Mouse (Mus musculus) inflammation-experienced regulatory T-cells (primary cell): Measurements from ENCODE around the gene Olfr649. TPM values are rescaled to one million over a fixed set of nuclear protein-coding genes. Genes with fewer than 3 reads are reported as not detected.

ENCODE experiments used
- polyA plus RNA-seq, 2 experiments: library from polyadenylated mRNA; unstranded; fragments of 100-300 nt; shearing (Covaris generic); gene quantifications; one replicate each; pipeline ENCODE4 v1.2.1; 2017

Gene Olfr649
- not detected for polyA plus RNA-seq

DNA sequence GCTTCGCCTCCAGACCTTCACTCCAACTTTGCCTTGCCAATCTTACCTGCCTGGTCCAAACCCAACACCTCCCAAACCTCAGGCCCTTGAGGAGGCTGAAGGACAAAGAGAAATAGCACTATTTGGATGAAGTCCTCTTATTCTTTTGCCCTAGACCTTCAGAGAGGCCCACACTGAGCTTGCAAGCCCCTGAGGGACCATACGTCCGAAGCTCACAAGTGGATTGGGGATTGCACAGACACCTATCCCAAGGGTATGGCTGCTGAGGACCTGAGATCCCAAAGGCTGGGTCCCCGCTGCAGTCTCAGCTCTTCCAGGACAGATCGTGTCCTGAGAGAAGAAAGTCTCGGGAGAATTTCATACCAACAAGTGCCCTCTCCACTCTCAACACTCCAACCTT is at the start of gene Olfr649:
Gene Olfr649 (minus strand): TSS at position 101 of the 400 bp plus-strand sequence.

DNA sequence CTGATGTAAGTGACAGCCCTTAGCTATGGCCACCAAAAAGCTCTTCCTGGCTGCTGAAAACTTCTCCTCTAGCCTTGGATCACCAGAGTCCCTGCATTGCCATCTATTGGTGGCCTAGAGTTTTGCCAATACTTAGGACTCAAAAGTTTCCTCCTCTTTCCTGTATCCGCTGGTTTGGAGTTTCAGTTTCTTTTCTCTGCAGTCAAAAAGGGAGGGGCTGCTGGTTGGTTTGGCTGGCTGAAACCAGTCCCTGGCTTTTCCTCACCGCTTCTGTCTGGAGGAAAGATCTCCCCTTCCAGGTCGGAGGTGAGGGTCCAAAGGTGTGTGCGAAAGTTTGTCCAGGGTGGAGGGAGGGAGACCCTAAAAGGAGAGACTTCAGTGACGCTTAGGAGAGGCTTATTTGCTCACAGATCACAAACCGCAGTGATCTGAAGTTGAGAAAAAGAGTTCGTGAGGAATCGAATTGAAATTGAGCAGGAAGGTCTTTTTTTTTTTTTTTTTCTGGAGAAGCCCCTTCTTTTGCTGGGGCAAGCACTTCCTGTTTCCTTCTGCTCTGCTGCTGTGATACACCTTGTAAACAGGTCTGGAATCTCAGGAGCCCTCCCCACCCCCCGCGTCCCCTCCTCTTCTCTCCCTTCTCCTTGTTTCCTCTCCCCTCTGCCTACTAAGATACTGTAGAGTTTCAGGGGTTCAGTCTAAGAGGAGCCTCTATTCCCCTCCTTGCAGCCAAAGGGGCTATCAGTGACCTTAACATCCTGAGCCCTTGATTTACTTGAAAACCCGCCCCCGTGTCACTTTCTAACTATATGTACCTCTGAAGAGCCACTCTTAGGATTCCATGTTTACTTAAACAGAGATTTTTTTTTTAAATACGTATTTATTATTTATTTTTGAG is 48.7 kb upstream of the Olfr649 start, which contains the start of gene Trim34a:
Gene Trim34a (plus strand): TSS at position 171 of the 895 bp plus-strand sequence.

DNA sequence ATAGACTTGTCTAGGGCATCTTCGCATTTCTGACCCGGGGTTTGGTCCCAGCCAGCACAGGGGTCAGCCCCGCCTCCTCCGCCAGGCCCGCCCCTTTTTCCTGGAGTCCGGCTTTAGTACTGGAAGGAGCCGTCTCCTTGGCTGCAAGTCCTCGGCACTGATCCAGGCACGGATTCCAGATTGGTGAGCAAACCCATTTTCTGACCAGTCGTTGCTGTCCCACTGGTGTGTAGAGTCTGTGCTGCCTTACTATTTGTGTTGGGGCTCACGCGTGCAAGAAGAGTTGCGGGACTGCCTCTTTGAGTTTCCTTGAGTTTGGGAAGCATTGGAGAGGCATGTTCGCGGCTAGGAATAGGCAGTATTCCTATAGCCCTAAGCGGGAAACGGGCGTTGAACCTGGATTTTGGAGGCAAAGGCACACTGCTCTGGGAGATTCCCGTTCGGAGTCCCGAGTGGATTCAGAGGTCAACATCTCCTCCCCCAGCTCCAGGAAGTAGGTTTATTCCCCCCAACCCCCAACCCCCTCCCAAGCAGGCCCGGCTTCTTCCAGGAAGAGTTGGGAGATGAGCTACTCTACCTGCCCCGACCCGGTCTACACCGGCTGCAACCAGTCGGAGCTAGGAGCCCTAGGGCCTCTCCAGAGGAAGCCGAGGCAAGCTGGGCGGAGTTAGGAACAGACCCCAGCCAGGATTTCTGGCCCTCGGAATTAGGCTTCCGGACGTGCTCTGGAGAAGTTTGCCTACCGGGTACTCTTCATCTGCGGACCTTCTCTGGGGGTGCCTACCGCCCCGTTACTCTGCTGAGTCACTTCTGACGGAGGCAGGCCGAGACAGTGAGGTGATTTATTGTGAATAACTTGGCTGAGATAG is 23.1 kb upstream of the Olfr649 start, which contains the start of gene Trim6:
Gene Trim6 (plus strand): TSS at position 93 of the 869 bp plus-strand sequence.

DNA sequence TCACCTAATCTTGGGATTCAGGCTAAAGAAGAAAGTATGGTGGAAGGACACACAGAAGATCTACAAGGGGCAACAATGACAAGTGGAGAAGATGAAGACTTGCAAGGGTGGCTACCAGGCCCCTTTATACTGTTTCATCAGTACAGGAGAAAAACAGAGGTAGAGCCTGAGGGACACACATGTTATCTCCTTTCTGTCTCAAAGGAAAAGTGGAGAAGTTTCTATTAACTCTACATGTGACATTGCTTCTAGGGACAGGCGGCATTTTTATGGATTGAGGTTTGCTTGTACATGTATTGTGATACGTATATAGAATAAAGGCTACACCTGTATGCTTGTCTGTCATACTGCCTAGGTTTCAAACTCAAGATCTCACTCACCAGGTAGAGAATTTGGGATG is 12.5 kb downstream of the Olfr649 start, which contains the start of gene Olfr648:
Gene Olfr648 (minus strand): TSS at position 101 of the 400 bp plus-strand sequence.

DNA sequence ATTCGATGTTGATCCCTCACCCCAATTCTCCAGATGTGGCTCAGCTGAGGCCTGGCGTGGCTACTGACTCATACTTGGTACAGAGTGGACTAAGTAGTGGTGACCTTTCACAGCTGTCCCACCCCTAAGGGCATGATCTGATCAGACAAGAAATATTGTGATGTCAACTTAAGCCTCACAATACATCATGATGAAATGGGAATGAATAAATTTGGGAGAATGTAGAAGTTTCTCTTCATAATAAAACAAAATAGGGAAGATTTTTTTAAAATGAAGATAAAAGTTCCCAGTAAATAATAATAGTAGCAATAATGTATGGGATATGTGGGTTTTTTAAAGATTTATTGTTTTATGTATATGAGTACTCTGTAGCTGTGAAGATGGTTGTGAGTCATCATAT is 45.3 kb downstream of the Olfr649 start, which contains the start of gene Ubqlnl:
Gene Ubqlnl (minus strand): TSS at position 101 of the 400 bp plus-strand sequence.

DNA sequence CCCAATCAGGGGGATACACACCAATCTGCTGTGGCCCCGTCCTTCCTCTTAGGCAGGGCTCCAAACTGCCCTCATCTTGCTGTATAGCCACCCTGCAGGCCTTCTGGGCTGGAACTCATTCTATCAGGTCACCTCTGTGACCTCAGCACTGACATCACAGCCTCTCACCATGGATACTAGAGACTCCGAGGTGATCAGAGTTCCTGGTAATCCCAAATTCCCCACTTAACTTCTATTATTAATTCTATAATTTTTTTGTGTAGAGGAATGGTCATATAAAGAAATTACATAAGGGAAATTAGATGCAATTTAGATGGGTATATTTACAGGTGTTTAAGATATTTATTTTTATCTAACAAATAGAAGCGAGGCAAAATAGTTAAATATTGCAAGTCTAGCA is 52.6 kb downstream of the Olfr649 start, which contains the start of gene Ubqln3:
Gene Ubqln3 (minus strand): TSS at position 101 of the 400 bp plus-strand sequence.

Other genes with a start within 250 kb of the Olfr649 start
- gene Olfr635, start 224.8 kb downstream of the Olfr649 start, polyA plus RNA-seq = under 1 TPM; 0.06 to 0.16 TPM
- not detected for gene Olfr638, start 197.2 kb downstream of the Olfr649 start, polyA plus RNA-seq
- gene Olfr639, start 178.7 kb downstream of the Olfr649 start, polyA plus RNA-seq = under 1 TPM; 0.04 to 0.12 TPM
- gene Olfr640, start 170.4 kb downstream of the Olfr649 start, polyA plus RNA-seq = not detected
- not detected for gene Olfr641, start 160.5 kb downstream of the Olfr649 start, polyA plus RNA-seq
- gene Olfr642, start 143.3 kb downstream of the Olfr649 start, polyA plus RNA-seq = under 1 TPM in 1 of 2 experiments, not detected in 1; 0.06 TPM
- under 1 TPM; 0.05 to 0.47 TPM for gene 4930516K23Rik, start 134.5 kb downstream of the Olfr649 start, polyA plus RNA-seq
- under 1 TPM in 1 of 2 experiments, not detected in 1; 0.17 TPM for gene Olfr644, start 124.1 kb downstream of the Olfr649 start, polyA plus RNA-seq
- under 1 TPM in 1 of 2 experiments, not detected in 1; 0.29 TPM for gene Olfr645, start 110.5 kb downstream of the Olfr649 start, polyA plus RNA-seq
- gene Olfr646, start 91.1 kb downstream of the Olfr649 start, polyA plus RNA-seq = under 1 TPM in 1 of 2 experiments, not detected in 1; 0.31 TPM
- not detected for gene Ubqln5, start 66.2 kb downstream of the Olfr649 start, polyA plus RNA-seq
- gene Olfr643, start 58.6 kb downstream of the Olfr649 start, polyA plus RNA-seq = not detected
- gene Ubqln3, start 52.7 kb downstream of the Olfr649 start, polyA plus RNA-seq = not detected
- not detected for gene Ubqlnl, start 45.4 kb downstream of the Olfr649 start, polyA plus RNA-seq
- under 1 TPM in 1 of 2 experiments, not detected in 1; 0.07 TPM for gene Olfm5, start 31.2 kb downstream of the Olfr649 start, polyA plus RNA-seq
- gene Olfr648, start 12.6 kb downstream of the Olfr649 start, polyA plus RNA-seq = under 1 TPM in 1 of 2 experiments, not detected in 1; 0.10 TPM
- gene Trim6, start 22.8 kb upstream of the Olfr649 start, polyA plus RNA-seq = 1 to 10 TPM; 2.7 to 3.6 TPM
- gene Trim34a, start 48.5 kb upstream of the Olfr649 start, polyA plus RNA-seq = 10 to 100 TPM; 41.8 to 55.6 TPM
- 10 to 100 TPM; 25.7 to 25.9 TPM for gene Trim5, start 92.1 kb upstream of the Olfr649 start, polyA plus RNA-seq
- gene Trim12a, start 119.5 kb upstream of the Olfr649 start, polyA plus RNA-seq = 100 to 1,000 TPM; 128 to 154 TPM
- gene Trim34b, start 133.5 kb upstream of the Olfr649 start, polyA plus RNA-seq = 1 to 10 TPM; 1.5 to 2.2 TPM
- gene Trim12c, start 157.4 kb upstream of the Olfr649 start, polyA plus RNA-seq = 10 to 100 TPM; 19.3 to 21.5 TPM
- gene Trim30b, start 173.9 kb upstream of the Olfr649 start, polyA plus RNA-seq = 1 to 10 TPM in 1 of 2 experiments, under 1 TPM in 1; 0.69 to 1.5 TPM
- gene Trim30c, start 204.9 kb upstream of the Olfr649 start, polyA plus RNA-seq = under 1 TPM; 0.60 to 0.82 TPM